Mouse (Mus musculus): Measurements from ENCODE around the gene Tmub1.

The Tmub1 gene

DNA sequence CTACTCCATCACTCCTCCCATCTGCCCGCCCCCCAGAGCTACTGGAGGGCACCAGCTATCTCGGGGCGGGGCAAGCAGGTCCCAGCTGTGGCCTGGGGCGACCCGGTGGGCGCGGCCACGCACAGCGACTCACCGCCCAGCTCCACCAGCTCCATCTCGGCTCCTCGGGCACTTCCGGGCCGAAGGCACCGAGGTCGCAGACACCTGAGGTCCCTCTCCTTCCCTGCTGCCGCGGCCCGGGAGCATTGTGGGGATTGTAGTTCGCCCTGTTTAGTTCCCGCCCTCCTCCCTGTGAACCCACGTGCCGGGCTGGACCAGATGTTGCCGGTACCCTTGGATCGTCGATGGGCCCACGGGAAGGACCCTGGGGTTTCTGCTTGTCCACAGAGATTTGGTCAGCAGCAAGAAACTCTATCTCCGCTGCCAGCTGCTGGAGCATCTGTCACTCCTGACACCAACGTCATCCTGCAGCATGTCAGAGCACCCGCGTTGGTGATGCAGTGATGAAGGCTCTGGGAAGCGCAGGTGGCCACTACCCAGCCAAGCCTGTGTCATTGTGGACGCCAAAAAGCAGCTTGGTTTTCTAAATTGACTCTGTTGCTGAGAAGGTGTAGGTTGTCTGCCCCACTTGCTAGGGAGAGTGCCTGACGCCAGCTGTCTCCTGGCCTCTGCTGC is at the start of gene Tmub1:
TSS of gene Tmub1 (minus strand) at position 231 of the 675 bp plus-strand sequence.
- DNase-seq (ENCODE audit: low spot score in 2 of 2): peak; percentile 83 to 91

GRCm38 (mm10) chr5:24496756-24497155 is 49.1 kb upstream of the Tmub1 start:
- no peak for DNase-seq (ENCODE audit: low spot score in 2 of 2)

GRCm38 (mm10) chr5:24495019-24495418 is 47.4 kb upstream of the Tmub1 start:
- no peak for DNase-seq (ENCODE audit: low spot score in 2 of 2)

- no peak for DNase-seq (ENCODE audit: low spot score in 2 of 2)
Measured at GRCm38 (mm10) chr5:24492546-24493285, 45.1 kb upstream of the Tmub1 start.

GRCm38 (mm10) chr5:24490413-24490920 is 42.8 kb upstream of the Tmub1 start:
- DNase-seq (ENCODE audit: low spot score in 2 of 2): no peak

DNA sequence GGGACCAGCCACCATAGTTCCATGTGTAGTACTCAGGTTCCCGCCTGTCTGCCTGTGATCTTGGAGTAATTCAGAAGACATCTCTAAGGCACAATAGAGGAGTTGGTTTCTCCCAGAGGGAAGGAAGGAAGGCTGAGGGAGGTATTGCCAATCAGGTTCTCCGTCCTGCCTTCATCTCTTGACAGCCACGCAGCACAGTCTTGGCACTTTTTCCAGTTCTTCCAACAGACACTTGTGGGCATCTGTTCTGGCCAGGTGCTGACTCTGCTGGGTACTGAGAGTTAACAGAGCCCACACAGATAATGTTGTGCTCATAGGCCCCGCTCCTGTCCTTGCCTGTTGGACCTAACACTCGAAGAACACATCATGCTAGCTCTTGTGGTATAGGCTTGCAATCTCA is 39.1 kb upstream of the Tmub1 start:
- no peak for DNase-seq (ENCODE audit: low spot score in 2 of 2)

- DNase-seq (ENCODE audit: low spot score in 2 of 2): peak; percentile 89 to 95
Measured at GRCm38 (mm10) chr5:24486097-24486496, 38.4 kb upstream of the Tmub1 start.

- no peak for DNase-seq (ENCODE audit: low spot score in 2 of 2)
Measured at GRCm38 (mm10) chr5:24484963-24485362, 37.3 kb upstream of the Tmub1 start.

DNA sequence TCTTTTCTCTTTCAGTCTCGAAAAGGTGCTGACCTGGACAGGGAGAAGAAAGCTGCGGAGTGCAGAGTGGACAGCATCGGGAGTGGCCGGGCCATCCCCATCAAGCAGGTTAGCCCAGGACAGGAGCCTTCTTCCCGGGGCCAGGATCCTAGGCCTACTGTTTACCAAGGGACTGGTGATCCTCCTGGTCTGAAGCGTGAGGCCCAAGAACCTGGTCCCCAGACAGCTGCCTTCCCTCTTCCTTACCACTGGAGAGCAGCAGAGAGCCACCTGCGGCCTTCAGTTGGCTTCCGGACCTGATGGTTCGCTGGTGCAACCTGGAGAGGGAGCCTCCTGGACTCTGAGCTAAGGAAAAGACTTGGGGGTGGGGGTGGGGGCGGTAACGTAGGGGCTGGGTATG is 35.7 kb upstream of the Tmub1 start:
- DNase-seq (ENCODE audit: low spot score in 2 of 2): peak; percentile 75 to 76

DNA sequence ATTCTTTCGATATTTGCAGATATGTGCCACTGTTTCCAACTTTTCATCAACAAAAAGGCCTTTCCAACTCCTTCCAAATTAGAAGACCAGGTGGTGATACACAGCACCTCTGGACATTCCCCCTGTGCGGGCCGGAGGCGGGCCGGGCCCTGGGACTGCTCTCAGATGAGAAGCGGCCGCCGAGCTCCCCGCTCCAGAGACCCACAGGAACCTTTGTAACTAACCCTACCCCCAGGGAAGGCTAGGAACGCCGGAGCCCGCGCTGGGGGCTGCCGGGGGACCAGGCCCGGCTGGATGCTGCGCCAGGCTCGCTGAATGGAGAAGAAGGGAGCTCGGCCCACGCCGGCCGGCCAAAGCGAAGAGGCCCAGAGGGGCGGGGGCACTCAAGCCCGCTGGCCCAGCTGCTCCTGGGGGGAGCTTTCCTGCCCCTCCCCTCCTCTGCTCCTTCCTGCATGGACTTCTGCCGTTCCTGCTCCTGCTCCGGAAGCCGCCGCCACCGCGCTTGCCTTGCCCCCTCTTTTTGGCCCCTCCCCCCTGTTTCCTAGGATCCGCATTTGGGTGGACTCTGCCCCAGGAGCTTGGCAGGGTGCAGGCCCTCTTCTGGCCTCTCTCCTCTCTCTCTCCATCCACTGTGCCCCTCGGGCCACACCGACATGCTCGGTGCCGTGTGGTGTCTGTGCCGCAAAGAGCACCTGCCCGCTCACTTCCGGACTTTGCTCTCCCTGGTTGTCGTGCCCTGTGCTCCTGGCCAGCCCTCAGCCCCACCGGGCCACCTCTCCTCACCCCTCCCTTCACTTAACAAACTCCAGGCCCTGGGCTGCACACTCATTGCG is 34.8 kb upstream of the Tmub1 start:
- DNase-seq (ENCODE audit: low spot score in 2 of 2): no peak

DNA sequence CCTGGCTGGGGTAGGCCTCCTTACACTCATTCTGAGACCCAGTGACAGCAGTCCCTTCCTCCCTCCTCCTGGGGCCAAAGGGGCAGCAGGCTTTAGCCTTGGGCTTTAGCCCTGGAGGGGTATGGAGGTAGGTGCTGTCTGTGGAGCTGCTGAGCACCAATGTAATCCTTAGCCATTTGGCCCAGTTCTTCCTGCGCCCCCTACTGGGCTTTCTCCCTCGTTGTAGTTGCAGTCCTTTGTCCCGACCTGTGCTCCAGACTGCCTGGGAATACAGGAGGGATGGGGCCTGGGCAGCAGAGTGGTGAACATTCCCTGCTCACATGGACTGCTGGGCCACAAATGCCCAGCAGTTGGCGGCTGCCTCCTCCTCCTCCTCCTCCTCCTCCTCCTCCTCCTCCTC is 34.0 kb upstream of the Tmub1 start:
- DNase-seq (ENCODE audit: low spot score in 2 of 2): peak; percentile 61 to 70

DNA sequence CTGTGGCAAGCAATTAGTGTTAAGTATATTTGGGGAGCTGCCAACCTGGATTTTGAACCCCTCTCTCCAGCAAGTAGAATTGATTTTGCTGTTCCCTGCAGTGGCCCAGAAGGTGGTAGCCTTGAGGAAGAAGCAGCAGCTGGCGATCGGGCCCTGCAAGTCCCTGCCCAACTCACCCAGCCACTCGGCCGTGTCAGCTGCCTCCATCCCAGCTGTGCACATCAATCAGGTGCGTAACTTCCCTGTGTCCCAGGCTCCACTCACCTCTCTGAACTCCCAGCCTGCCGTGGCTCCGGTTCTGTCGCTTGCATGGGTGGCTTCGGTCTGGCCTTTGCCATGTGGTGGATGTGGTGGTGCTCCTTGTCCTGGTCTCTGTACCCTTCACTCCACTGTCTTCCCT is 30.3 kb upstream of the Tmub1 start:
- DNase-seq (ENCODE audit: low spot score in 2 of 2): no peak

GRCm38 (mm10) chr5:24475476-24476241 is 28.0 kb upstream of the Tmub1 start:
- no peak for DNase-seq (ENCODE audit: low spot score in 2 of 2)

GRCm38 (mm10) chr5:24474723-24475261 is 27.1 kb upstream of the Tmub1 start:
- peak; percentile 72 to 75 for DNase-seq (ENCODE audit: low spot score in 2 of 2)

DNA sequence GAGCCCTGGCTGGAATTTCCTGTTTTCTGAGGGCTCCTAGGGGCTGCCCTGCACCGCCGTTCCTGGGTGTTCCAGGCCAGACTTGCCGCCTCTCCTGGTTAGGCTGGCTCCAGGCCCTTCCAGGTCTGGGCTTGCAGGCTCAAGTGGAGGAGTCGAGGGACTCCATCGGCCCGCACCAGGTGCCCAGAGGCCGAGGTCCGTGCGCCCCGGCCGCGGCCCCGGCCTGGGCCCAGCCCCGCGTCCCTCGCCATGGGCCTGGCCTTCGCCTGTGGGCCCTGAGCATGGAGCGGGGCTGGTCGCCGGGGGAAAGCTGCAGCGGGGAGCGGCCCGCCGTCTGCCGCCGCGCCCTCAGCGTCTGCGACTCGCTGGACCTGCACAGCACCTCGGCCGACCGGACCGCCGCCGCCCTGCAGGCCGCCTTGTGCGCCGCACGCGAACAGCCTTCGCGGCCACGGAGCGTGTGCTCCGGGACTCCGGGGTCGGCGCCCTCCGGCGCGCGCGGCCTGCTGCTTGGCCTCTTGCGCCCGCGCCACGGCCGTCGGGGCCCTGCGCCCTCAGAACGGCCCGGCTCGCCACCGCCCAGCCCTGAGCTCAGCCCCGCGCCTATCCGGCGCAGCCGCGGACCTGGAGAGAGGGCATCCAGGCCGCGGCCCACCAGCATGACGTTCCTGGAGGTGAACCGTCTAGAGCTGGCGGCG is 26.5 kb upstream of the Tmub1 start:
- no peak for DNase-seq (ENCODE audit: low spot score in 2 of 2)

DNA sequence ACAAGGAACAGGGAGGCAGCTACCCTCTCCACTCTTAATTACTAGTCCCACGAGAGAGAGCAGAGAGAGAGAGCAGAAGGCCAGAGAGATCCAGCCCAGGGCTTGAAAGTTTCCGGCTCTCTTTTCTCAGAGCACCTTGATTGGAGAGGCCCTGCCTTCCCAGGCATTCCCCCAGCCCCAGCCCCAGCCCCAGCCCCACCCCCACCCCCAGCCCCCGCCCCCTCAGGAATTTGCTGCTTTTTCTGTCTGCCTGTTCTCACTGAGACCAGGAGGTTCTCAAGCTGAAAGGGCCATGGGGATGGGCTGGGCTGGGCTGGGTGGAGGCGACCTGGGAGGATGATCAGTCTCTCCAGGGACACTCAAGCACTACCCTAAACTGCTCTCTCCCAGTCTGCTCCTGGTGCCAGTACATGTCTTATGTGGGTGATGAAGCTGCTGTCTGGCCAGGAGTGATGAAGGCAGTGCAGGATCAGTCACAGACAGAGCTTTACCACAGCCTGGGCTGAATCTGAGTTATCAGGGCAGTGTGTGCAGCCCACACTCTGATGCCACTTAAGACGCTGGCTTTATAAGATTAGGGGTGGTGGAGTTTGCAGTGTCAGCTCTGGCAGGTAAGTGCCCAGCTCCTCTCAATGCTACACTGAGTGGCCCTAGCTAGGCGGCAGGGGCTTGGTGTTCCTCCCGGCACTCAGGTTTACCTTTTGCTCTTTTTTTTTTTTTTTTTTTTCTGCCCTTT is 25.4 kb upstream of the Tmub1 start:
- DNase-seq (ENCODE audit: low spot score in 2 of 2): no peak

GRCm38 (mm10) chr5:24470600-24470999 is 22.9 kb upstream of the Tmub1 start:
- peak; percentile 77 to 86 for DNase-seq (ENCODE audit: low spot score in 2 of 2)

- DNase-seq (ENCODE audit: low spot score in 2 of 2): no peak
Measured at GRCm38 (mm10) chr5:24466762-24467161, 19.1 kb upstream of the Tmub1 start.

GRCm38 (mm10) chr5:24455613-24456012 is 8.0 kb upstream of the Tmub1 start:
- no peak for DNase-seq (ENCODE audit: low spot score in 2 of 2)

DNA sequence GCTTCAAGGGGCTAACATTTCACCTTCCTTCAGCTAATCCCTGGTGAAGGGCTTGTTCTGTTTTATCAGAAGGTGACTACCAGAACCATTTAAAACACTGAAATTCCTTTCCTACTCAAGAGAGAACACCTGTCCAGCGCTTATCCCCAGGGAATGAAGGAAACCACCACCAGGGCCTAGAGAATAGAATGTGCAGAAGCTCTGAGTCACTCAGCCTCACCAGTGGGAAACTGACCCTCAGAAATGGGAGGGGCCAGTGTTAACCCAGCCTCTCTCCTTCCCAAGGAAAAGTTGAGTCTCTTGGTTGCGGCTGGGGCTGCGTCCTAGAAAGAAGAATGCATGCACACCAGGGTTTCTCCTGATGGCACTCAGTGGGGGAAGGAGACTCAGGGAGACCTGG is 7.4 kb upstream of the Tmub1 start:
- no peak for DNase-seq (ENCODE audit: low spot score in 2 of 2)

Measured in right cerebral cortex, adult 2 months (tissue).